11 mouse cellular contexts compared by ENCODE assay signal in the genomic region with DNA sequence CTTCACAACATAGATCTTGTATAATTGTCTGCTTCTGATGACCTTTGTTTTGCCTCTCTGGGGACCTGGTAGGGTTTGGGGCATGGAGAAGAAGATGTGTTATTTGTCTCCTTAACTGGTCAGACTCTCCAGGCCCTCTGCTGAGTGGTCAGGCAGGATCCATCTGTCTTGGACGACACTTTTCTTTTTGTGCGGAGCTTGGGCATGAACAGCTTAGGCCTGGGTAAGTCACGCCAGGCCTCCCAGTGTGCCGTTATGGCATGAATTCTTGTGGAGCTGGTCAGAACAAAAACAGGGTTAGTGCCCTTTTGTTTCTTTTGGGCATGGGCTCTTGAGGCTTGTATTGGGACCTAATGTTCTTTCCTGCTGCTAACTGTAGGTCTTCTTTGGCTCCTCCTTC.
DNase-seq lines count a peak whose midpoint lies in the region; ATAC-seq and TF ChIP-seq lines count a peak whose summit lies in the region.
"Had no signal": no experiment of that assay in that cellular context is flagged by ENCODE, and none has a peak within 500 bp of the region (broad histone marks: within the 10 kb centered on the region; RNA-seq: fewer than 3 reads in every experiment).

No protein-coding gene starts in this region.

- TF ChIP-seq CTCF in testis, adult 2 months (IDR thresholded peaks at IDR 0.05; ENCODE audit: control insufficient read depth, insufficient read depth, insufficient replicate concordance, low read depth, low read length), result no peak
- no peak for TF ChIP-seq CTCF in stomach, postnatal 0 days (IDR thresholded peaks at IDR 0.05; ENCODE audit: low read depth)

- no peaks in the 10 kb centered on the region for H3K27me3 ChIP-seq in heart, embryonic 11.5 days (ENCODE audit: control insufficient read depth, insufficient read depth, low read length)
- H3K27me3 ChIP-seq in testis, adult 2 months (ENCODE audit: control insufficient read depth, insufficient read depth, low read length), result no peaks in the 10 kb centered on the region
- H3K27me3 ChIP-seq in hindbrain, embryonic 13.5 days, result no peaks in the 10 kb centered on the region
- H3K27me3 ChIP-seq in stomach, postnatal 0 days (ENCODE audit: control insufficient read depth, insufficient read depth, low read length), result no peaks in the 10 kb centered on the region
- H3K27me3 ChIP-seq: CH12.LX had no signal

- H3K36me3 ChIP-seq in heart, embryonic 11.5 days (ENCODE audit: control insufficient read depth, insufficient read depth, low read length), result no peaks in the 10 kb centered on the region
- no peaks in the 10 kb centered on the region for H3K36me3 ChIP-seq in testis, adult 2 months (ENCODE audit: control insufficient read depth, insufficient read depth, low read length)
- no peaks in the 10 kb centered on the region for H3K36me3 ChIP-seq in hindbrain, embryonic 13.5 days
- H3K36me3 ChIP-seq in stomach, postnatal 0 days (ENCODE audit: control insufficient read depth, insufficient read depth, low read length), result no peaks in the 10 kb centered on the region

- H3K9me3 ChIP-seq in heart, embryonic 11.5 days (replicated peaks; ENCODE audit: control insufficient read depth, low read length), result no peaks in the 10 kb centered on the region
- no peaks in the 10 kb centered on the region for H3K9me3 ChIP-seq in hindbrain, embryonic 13.5 days
- no peaks in the 10 kb centered on the region for H3K9me3 ChIP-seq in stomach, postnatal 0 days (ENCODE audit: control insufficient read depth, low read length)

- H3K4me3 ChIP-seq in heart, embryonic 11.5 days (ENCODE audit: low read depth, low read length), result no peak overlapping the region
- no peak overlapping the region for H3K4me3 ChIP-seq in testis, adult 2 months (ENCODE audit: control insufficient read depth, low read depth, low read length)
- no peak overlapping the region for H3K4me3 ChIP-seq in hindbrain, embryonic 13.5 days
- no peak overlapping the region for H3K4me3 ChIP-seq in stomach, postnatal 0 days (ENCODE audit: low read depth, low read length)

- no peak for ATAC-seq in heart, embryonic 11.5 days (replicated peaks; ENCODE audit: insufficient number of reproducible peaks, low FRiP score, low TSS enrichment)
- ATAC-seq in hindbrain, embryonic 13.5 days (ENCODE audit: low FRiP score), result no peak
- no peak for ATAC-seq in stomach, postnatal 0 days (ENCODE audit: low FRiP score, low TSS enrichment)

- DNase-seq in heart, adult 9 months (ENCODE audit: low spot score in 2 of 2), result no peak
- DNase-seq in testis, postnatal 10 days (ENCODE audit: low spot score), result no peak
- DNase-seq in stomach, postnatal 0 days (ENCODE audit: low spot score), result no peak
- DNase-seq in embryo, embryonic 9.5 days (ENCODE audit: extremely low spot score), result no peak
- no peak for DNase-seq in right cerebral cortex, postnatal 10 days (ENCODE audit: low spot score in 2 of 2)
- DNase-seq: lung, adult 18-20 months; right cerebral cortex, postnatal 4 days had no signal

- peaks cover 32% of the 10 kb centered on the region for H3K4me1 ChIP-seq in heart, embryonic 11.5 days (ENCODE audit: control insufficient read depth, insufficient read depth, low read length)
- peaks cover 7% of the 10 kb centered on the region for H3K4me1 ChIP-seq in testis, adult 2 months (ENCODE audit: control insufficient read depth, insufficient read depth, low read length)
- H3K4me1 ChIP-seq in hindbrain, embryonic 13.5 days (replicated peaks), result peaks cover 38% of the 10 kb centered on the region
- peaks cover 13% of the 10 kb centered on the region for H3K4me1 ChIP-seq in stomach, postnatal 0 days (replicated peaks; ENCODE audit: control insufficient read depth, insufficient read depth)

- H3K27ac ChIP-seq in heart, embryonic 11.5 days (ENCODE audit: low read depth, low read length), result peak overlapping the region; percentile 91
- H3K27ac ChIP-seq in testis, adult 2 months (ENCODE audit: control insufficient read depth, insufficient read depth, low read depth, low read length), result peak overlapping the region; percentile 61
- peak overlapping the region; percentile 25; the same call in 1 of the 2 replicates for H3K27ac ChIP-seq in hindbrain, embryonic 13.5 days
- peak overlapping the region; percentile 84 for H3K27ac ChIP-seq in stomach, postnatal 0 days (replicated peaks)

- no peak for TF ChIP-seq EP300 in stomach, postnatal 0 days (optimal IDR thresholded peaks at IDR 0.05)

- TF ChIP-seq POLR2A in testis, adult 2 months (IDR thresholded peaks at IDR 0.05; ENCODE audit: control insufficient read depth, low read depth, low read length), result no peak

- no peak overlapping the region for H3K4me2 ChIP-seq in heart, embryonic 11.5 days
- no peak overlapping the region for H3K4me2 ChIP-seq in hindbrain, embryonic 13.5 days
- no peak overlapping the region for H3K4me2 ChIP-seq in stomach, postnatal 0 days (replicated peaks; ENCODE audit: low read depth)

- WGBS in heart, embryonic 11.5 days (ENCODE audit: insufficient replicate concordance), result 68% methylated on average over 4 of the region's 4 CpGs
- WGBS in hindbrain, embryonic 13.5 days, result 34% methylated on average over 4 of the region's 4 CpGs
- WGBS in stomach, postnatal 0 days, result 55% methylated on average over 4 of the region's 4 CpGs

- no peak overlapping the region for H3K9ac ChIP-seq in heart, embryonic 11.5 days (ENCODE audit: low read depth, low read length)
- no peak overlapping the region for H3K9ac ChIP-seq in hindbrain, embryonic 13.5 days
- no peak overlapping the region for H3K9ac ChIP-seq in stomach, postnatal 0 days (ENCODE audit: low read length)

Comparison
In these comparisons a context has a peak if more than half of its experiments do, and no peak if none do; other contexts are left out.
1. H3K27ac ChIP-seq: peak in every context shown above with its lines; median percentile 91 in heart, embryonic 11.5 days; 84 in stomach, postnatal 0 days; 61 in testis, adult 2 months; 25 in hindbrain, embryonic 13.5 days.